Mouse (Mus musculus) bone marrow macrophage, adult 2 months (primary cell): ENCODE measurements at regions not wholly inside any gene's neighbourhood (a gene's known extent, or its start where the extent isn't known, plus 50 kb on each side); places are given as distances from the start of the nearest gene placed in this dataset.

Source experiments
- CTCF ChIP-seq: IDR thresholded peaks from 2 replicates; pipeline ENCODE4 v1.5.1; 2012; ENCODE audit warnings: low read depth, mild to moderate bottlenecking, low read length, moderate library complexity
- POLR2A ChIP-seq: IDR thresholded peaks from 2 replicates; pipeline ENCODE4 v1.6.1; 2012; ENCODE audit warnings: mild to moderate bottlenecking, low read depth, low read length, borderline replicate concordance

DNA sequence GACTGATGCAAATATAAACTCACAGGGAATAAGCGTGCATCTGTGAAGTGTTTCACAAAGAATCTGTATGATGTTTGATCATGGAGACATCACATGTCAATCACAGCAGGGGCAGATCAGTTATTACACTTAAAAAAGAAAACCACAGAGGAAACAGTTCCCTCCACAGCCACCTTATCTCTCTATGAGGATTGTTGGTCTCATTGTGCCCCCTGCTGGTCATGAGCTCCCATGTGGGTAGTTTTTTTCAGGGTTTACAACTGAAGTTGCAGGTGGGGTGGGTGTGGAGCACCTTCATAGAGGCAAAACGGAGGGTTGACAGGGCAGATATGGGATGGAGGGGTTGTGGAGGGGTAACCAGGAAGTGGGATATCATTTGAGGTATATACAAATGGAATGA is 1043.5 kb downstream of the Adam6a start:
- TF ChIP-seq CTCF = no peak
- no peak for TF ChIP-seq POLR2A
